Mouse (Mus musculus) spleen, adult 12 weeks (tissue): ENCODE measurements around the gene Ugt1a9.
A peak's percentile ranks its signal among the peaks of the same experiment; 100 is the strongest.

Experiments
- DNase-seq: peaks from one replicate; pipeline ENCODE4 v3.0.0; 2022; ENCODE audit warnings: low spot score

Gene Ugt1a9

DNA sequence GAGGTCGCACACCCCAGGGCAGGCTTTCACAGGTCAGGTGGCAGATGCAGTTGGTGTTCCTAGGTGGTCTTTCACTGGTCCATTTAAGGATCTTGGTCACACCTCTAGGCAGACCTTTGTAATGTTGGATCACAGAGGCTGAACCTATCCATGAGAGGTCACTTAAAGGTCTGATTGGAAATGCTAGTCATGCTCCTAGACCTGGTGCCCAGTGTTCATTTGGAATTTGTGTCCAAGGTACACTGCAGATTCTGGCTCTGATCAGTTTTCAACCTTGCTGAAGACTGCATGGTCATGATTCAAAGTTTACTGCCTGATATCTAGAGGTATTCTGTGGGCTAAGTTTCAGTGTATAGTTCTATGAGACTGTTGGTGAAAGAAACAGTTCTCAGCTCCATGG lies 109.1 kb downstream of the Ugt1a9 start:
- DNase-seq: no peak

DNA sequence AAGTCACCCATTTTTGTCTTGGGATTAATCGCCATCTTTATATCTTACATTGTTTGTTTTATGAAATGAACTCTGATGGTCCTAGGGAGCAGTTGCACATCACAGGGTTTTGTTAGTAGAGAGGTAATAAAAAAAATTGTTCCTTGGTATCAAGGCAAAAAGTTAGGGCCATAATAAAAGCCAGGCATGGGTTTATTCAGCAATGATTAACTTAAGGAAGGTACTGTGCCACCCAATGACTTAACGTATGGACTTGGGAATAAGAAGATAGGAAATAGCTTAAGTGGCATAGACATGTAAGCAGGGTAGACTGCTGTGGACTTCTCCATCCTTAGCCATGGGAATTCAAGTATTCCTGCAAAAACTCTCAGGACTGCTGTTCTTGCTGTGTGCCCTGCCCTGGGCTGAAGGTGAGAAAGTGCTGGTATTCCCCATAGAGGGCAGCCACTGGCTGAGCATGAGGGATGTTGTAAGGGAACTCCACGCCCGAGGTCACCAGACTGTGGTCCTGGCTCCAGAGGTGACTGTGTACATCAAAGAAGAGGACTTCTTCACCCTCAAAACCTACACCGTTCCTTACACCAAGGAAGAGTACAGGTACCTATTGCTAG lies 115.8 kb downstream of the Ugt1a9 start:
- no peak for DNase-seq

DNA sequence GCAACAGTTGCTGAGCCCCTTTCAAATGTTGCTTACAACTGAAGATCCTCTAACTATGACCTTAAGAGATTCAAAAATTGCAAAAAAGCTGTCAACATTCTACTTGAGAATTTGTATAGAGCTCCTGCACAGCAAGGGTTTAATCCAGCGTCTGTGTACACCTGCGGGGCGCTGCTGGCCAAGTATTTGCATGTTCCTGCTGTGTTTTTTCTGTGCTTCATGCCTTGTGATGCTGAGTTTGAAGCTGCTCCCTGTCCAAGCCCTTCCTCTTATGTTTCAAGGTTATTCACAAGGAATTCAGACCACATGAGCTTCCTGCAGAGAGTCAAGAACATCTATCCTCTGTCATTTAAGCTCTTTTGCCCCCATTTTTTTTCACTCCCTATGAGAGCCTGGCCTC lies 121.5 kb downstream of the Ugt1a9 start:
- no peak for DNase-seq

DNA sequence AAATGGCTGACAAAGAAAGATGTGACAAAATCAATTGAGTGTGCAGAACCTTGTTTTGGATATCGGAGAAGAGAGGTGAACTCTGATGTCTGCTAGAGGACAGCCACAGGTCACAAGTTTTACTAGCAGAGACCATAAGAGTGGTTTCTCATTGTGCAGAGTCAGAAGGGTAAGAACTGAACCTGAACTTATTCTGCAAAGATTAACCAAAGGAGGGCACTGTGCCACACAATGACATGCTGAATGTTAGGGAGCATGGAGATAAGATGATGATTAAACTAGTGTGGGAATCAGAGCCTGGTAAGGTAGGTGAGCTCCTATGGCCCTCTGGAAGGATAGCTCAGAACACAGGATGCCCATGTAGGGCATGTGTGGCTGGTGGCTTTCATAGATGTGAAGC lies 125.1 kb downstream of the Ugt1a9 start:
- no peak for DNase-seq

DNA sequence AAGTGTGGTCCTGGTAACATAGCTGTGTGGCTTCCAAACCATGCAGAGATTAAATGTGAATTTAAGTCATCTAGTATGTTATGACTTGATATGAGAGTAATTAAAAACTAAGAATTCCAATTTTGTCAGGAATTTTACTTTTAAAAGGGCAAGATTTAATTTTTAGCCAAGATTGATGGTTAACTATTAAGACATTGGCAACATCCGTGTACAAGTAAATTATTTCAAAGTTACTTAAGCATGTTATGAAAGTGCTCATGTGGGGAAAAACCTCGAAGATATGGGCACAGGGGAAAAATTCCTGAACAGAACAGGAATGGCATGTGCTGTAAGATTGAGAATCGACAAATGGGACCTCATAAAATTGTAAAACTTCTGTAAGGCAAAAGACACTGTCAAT lies 126.8 kb downstream of the Ugt1a9 start:
- DNase-seq: no peak

DNA sequence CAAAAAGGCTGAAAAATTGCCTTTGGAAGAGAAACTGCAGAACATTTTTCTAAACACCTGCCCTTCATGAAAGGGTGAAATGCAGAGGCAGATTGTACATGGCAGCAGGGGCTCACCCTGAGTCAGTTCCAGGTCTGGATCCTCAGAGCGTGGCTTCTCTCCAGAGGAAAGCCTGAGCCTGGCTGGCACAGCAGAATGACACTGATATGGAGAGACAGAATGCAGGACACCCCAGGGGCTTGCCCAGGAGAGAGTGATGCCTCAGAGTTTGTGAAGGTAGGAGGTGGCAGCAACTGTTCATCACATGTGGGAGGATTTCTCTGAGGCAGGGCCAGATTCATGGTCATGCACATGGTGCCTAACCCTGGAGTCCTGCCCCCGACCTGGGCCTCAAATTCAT lies 129.4 kb downstream of the Ugt1a9 start:
- no peak for DNase-seq

DNA sequence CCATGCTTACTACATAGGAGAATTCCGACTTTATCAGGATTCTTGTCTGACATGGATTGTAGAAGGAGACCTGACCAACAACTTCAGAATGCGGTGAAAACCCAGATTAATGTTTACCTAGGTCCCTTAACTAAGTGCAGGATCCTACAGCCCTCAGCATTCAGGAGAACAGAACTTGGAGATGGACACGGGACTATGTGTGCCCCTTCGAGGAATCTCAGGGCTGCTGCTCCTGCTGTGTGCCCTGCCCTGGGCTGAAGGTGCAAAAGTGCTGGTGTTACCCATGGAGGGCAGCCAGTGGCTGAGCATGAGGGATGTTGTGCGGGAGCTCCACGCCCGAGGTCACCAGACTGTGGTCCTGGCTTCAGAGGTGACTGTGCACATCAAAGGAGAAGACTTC lies 129.9 kb downstream of the Ugt1a9 start, which contains the start of gene Ugt1a2:
Gene Ugt1a2, plus strand, starts transcription at position 146 of the 400 bp plus-strand sequence.
- no peak for DNase-seq

DNA sequence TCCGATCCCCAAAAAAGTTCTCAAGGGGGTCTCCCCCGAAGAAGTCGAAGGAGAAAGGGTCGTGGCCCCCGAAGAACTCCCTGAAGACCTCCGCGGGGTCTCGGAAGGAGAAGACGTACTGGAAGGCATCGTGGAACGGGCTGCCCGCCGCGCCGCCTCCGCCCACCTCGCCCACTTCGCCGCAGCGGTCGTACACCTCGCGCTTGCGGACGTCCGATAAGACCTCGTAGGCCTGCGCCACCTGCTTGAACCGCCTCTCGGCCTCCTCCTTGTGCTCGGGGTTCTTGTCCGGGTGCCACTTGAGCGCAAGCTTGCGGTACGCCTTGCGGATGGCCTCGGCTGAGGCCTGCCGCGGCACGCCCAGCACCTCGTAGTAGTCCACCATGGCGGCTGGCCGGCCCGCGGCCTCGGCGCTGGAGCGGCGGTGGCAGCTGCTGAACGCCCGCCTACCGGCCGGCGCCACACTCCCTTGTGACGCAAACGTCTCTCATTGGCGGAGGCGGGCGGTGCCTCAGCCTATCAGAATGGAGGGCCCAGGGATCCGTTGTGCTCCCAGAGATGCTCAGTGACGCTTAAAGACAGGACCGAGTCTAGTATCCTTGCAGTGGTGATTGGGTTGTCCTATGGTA lies 134.8 kb downstream of the Ugt1a9 start, which contains the start of gene Dnajb3:
Gene Dnajb3, minus strand, starts transcription at position 489 of the 629 bp plus-strand sequence.
- peak; percentile 71 for DNase-seq

DNA sequence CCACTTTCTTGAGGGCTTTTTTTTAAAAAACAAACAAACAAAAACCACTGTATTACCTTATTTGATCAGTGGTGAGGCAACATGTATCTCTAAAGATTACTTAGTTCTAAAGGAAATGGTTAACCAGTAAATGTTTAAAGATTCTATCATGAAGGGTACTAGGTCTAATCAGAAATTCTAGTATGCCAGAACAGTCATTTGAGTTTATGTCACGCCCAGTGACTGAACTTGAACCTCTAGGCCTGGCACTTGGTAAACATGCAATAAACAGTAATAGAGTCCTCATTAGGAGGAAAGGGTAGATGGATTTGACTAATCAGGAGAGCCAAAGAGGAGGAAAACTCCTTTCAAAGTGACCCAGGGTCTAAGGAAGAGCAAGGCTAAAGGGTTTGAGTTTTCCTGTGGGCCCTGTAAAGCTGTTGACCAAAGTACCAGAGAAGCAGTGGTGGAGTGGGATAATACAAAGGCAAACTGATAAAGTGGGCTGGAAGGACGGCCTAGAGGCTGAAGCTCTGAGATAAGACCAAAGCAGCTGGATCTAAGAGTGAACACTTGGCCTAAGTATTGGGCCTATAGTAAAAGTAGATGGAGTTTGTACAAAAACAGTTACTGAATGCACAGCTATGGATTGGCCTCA lies 136.4 kb downstream of the Ugt1a9 start:
- DNase-seq: peak; percentile 53

DNA sequence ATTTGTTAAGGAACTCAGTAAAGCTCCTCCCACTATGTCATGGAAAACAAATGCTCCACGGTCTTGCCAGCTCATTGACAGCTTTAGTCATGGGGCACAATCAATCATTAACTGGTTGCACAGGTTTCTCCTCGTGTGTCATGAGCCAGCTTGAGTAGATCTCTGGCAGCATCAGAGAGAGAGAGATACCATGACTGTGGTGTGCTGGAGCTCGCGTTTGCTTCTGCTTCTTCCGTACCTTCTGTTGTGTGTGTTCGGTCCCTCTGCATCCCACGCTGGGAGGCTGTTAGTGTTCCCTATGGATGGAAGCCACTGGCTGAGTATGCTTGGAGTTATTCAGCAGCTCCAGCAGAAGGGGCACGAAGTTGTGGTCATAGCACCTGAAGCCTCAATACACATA lies 141.2 kb downstream of the Ugt1a9 start, which contains the start of gene Ugt1a1:
Gene Ugt1a1, plus strand, starts transcription at position 148 of the 400 bp plus-strand sequence.
- DNase-seq: no peak

DNA sequence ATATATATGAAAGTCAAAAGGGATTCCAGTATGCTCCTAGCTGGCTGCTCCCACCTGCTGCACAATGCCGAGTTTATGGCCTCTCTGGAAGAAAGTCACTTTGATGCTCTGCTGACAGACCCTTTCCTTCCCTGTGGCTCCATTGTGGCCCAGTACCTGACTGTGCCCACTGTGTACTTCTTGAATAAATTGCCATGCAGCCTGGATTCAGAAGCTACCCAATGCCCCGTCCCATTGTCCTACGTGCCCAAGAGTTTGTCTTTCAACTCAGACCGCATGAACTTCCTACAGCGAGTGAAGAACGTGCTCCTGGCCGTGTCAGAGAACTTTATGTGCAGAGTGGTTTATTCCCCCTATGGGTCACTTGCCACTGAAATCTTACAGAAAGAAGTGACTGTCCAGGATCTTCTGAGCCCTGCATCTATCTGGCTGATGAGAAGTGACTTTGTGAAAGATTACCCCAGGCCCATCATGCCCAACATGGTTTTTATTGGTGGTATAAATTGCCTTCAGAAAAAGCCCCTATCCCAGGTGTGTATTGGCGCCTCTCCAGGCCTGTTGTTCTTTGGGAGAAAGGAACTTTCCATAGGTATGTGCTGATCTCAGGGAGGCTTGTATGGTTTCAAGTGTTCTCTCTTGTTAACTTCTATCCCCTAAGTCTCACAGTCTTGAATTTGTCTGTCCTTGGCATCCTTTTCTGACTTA lies 141.9 kb downstream of the Ugt1a9 start:
- DNase-seq: no peak

DNA sequence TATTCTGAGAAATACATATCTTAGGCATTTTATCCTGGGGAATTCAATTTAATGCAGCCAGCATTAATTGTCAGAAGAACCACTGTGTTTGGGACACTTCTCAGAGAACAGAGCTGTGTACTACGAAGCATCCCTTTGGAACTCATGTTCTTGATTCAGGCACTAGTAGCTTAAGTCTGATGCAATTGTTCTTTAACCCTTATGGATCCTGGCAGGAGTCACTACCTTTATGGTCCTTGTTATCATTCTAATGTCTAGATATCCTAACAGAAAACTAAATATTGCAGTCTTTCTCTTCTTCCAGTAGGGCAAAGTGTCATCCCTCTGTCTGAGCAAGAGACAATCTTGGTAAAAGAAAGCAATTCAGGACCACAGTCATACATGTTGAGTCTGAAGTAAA lies 142.5 kb downstream of the Ugt1a9 start:
- no peak for DNase-seq

DNA sequence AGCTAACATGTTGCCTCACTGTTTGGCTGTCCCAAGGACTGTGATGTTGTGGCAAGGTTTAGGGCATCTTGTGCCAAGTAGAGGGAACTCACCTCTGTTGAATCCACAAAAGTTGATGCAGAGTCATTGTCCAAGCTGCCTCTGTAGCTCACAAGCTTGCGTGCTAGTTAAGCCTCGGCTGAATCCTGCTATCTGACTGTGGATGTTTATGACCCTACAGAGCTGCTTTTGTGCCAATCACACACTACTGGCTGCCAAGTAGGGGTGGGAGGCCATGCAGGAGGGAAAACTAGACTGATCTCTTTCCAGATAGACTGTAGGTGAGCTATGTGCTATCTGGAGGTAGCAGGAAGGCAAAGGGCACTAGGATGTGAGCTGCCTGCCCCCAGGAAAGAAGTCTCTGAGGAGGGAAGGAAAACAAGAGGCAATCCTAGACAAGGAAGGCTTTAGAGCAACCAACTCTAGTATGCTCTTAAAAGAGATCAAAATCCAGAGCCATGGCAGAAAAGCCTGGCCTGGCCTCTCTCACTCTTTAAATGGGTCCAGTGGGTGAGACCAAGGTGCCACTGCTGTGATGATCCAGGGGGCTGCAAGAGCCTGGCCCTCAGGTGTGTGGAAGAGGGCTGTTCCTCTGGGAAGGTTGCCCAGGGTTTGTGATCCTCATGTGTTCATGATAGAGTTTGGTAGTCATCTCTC lies 143.3 kb downstream of the Ugt1a9 start:
- no peak for DNase-seq

DNA sequence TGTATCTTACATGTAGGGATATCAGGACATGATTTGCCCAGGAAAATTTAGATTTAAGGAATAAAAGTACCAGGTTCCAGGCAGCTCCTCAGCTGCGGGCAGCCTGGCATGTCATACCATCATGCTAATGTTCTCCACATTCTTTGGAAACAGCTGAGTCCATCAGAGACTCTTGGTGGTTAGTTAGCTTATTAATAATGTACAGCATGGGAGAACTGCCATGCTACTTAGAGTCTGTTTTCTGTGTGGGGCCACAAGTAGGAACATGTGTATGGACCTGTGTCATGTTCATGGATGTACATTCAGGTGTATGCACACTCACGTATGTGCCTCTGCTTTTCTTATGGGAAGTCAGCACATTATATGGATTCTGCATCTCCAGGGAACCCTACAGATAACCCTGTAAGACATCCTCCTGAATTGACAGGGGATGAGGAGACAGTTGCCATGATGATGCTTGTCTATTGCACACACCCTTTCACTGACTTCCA lies 143.9 kb downstream of the Ugt1a9 start:
- no peak for DNase-seq

DNA sequence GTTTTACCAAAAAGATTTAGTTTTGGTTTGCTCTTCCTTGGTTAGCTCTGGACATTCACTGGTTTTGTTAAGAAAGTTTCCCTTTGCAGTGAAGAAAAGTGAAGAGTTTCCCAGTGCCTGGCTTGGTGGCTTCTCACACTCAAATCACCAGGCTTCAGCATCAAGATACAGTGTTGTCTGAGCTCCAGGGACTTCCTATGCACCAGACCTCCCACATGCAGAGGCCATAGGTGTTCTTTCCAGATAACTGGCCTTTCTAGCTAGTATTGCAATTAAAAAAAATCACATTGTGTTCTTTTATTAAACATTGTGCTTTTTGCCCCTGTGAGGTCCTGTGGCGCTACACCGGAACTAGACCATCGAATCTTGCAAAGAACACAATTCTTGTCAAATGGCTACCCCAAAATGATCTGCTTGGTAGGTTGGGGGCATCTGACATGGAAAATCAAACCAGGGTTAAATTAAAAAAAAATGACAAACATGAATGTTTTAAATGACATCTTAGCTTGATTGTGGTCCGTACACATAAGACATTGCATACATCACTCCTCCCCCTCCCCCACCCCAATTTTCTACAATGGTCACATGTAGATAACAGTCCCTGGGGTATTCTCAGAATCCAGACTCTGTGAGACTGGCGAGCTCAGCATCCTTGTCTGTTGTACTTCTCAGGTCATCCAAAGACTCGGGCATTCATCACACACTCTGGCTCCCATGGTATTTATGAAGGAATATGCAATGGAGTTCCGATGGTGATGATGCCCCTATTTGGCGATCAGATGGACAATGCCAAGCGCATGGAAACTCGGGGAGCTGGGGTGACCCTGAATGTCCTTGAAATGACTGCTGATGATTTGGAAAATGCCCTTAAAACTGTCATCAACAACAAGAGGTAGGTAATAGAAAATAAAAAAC lies 145.1 kb downstream of the Ugt1a9 start:
- DNase-seq: no peak

DNA sequence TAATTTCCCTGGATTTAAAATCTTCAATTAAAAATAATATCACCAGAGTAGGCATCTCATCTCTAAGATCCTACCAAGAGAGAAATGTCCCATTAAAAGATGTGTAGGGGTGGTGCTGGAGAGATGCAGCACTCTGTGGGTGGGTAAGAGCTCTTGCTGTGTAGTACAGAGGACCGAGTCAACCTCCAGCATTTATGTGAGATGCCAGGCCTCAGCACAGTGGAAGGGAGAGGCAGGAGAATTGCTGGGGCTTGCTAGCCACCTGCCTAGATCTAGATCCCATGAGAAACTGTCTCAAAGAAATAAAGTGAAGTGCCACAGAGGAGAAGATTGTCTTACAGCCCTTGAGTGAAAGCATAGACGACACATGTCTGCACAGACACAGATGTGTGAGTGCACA lies 146.0 kb downstream of the Ugt1a9 start:
- DNase-seq: no peak

DNA sequence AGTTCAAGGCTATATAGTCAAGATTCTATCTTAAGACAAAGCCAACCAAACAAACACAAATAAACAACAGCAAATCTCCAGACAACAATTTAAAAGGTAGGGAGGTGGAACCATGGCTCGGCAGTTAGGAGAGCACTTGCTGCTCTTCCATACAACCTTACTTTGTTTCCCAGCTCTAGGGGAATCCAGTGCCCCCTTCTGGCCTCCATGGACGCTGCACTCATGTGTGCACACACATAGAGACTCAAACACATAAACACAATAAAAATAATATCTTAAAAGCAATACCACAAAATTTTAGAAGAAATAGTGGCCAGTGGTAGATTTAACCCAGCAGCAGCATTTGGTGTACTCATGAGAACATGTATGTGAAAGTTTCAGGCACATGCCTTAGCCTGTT lies 146.5 kb downstream of the Ugt1a9 start:
- DNase-seq: no peak

DNA sequence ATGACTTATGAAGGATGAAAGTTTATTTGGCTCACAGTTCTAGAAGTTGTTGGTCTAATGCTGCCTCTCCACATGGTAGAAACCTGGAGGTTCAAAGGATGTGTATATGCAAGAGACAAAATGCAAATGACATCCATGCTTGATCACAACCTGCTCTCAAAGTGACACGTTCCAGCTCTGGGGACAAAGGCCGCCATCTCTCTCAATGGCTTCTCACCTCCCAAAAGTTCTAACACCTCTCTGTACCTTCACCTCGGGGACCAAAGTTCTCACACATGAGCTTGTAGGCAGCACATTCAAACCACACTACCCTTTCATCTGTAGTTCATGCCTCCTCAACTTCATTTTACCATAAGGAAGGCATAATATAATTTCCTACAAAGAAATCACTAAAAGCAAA lies 147.0 kb downstream of the Ugt1a9 start:
- no peak for DNase-seq

DNA sequence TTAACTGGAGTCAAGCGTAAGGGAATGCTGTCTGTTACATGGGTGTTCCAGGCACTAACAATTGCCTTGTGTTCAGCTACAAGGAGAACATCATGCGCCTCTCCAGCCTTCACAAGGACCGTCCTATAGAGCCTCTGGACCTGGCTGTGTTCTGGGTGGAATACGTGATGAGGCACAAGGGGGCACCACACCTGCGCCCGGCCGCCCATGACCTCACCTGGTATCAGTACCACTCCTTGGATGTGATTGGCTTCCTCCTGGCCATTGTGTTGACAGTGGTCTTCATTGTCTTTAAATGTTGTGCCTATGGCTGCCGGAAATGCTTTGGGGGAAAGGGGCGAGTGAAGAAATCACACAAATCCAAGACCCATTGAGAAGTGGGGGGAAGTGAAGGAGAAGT lies 147.5 kb downstream of the Ugt1a9 start:
- no peak for DNase-seq

DNA sequence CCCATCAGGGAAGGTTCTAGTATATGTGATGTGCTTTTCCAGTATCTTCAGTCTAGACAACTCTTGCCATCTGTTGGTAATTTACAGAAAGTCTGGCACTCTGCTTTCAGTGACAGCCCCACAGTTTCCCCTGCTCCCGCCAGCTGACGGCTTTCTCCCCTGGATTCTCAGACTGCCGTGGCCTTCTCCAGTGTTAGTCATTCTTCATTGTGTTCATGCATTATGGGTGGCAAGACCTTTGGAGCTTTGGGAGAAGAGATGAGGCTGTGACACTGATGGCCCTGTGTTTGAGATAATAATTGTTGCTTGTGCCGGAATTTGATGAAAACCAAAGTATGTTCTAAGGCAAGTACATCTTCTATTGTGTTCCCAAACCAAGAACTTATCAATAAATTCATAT lies 148.0 kb downstream of the Ugt1a9 start:
- DNase-seq: no peak

DNA sequence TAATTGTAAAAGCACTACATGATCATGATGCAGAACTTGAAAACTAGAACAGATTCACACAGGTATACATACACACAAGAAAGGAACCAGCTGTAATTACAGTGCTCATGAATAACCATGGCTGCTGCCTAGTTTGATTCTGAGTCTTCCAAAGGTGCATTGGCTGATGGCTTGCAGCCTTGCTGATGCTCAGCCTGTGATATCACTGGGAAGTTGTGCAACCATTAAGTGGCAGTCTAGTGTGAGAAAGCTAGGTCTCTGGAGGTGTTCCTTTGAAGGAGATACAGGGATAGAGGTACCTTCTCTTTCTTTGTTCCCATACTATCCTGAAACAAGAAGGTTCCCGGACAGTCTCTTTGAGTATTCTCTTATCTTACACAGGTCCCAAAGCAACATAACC lies 148.5 kb downstream of the Ugt1a9 start:
- no peak for DNase-seq
